Mouse (Mus musculus): Measurements from ENCODE around the gene Ccsap.

DNA sequence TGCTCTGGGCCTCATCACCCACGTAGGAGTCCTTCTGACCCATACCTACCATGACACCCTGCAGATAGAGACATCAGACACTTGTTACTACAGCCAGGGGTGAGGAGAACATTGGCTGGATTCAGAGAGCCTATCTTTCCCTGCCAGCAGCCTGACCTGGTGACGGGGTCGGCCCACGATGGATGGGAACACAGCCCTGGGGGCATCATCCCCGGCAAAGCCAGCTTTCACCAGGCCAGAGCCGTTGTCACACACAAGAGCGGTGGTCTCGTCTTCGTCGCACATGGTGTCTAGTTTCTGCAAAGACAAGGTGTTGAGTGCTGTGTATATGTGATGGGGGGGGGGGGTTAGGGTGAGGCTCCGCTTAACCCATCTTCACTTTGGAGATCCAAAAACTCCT, 33.4 kb upstream of the Ccsap start:
- no peak for TF ChIP-seq EP300 (IDR thresholded peaks at IDR 0.05; ENCODE audit: low read length)
- no peak for TF ChIP-seq CTCF (conservative IDR thresholded peaks at IDR 0.05 in 1 of 2, IDR thresholded peaks at IDR 0.05 in 1 of 2; ENCODE audit: low read depth in 2 of 2, low read length in 2 of 2)
- TF ChIP-seq PAX5 (IDR thresholded peaks at IDR 0.05; ENCODE audit: low read length), result no peak
- no peak for TF ChIP-seq MAZ (IDR thresholded peaks at IDR 0.05; ENCODE audit: low read depth, low read length)
- TF ChIP-seq USF1 (IDR thresholded peaks at IDR 0.05; ENCODE audit: low read depth, low read length), result no peak
- no peak for TF ChIP-seq UBTF (IDR thresholded peaks at IDR 0.05; ENCODE audit: low read depth, low read length)
- TF ChIP-seq RCOR1 (conservative IDR thresholded peaks at IDR 0.05; ENCODE audit: low read depth, low read length), result no peak
- no peak for TF ChIP-seq TCF12 (IDR thresholded peaks at IDR 0.05; ENCODE audit: low read depth, low read length)
